Mouse (Mus musculus) spleen, adult 2 months (tissue): Measurements from ENCODE around the gene Rin3.

ENCODE experiments used
- CTCF ChIP-seq: fragments of 200-500 bp; IDR thresholded peaks from 2 replicates; pipeline ENCODE4 v1.5.1; 2011; ENCODE audit warnings: mild to moderate bottlenecking, inconsistent platforms; ENCODE audit not compliant: insufficient read depth, insufficient read length, insufficient replicate concordance; ENCODE audit errors: extremely low read depth
- POLR2A ChIP-seq: fragments of 200-500 bp; IDR thresholded peaks from 2 replicates; pipeline ENCODE4 v1.6.1; 2011; ENCODE audit warnings: low read depth, low read length, inconsistent platforms

GRCm38 (mm10) chr12:102356781-102357180 is 73.9 kb downstream of the Rin3 start:
- TF ChIP-seq POLR2A (no peak), CTCF (no peak)
